Mouse (Mus musculus) hindbrain, embryonic 11.5 days (tissue): Measurements from ENCODE around the gene Pef1. TPM values are rescaled to one million over a fixed set of nuclear protein-coding genes. Genes with fewer than 3 reads are reported as not detected.

Experiments used
- ATAC-seq: fragments of 200-750 bp; cut with Nextera tagmentation; 2 replicates; pipeline ENCODE4 v1.8.0; 2017; ENCODE audit warnings: mild to moderate bottlenecking, moderate TSS enrichment, moderate library complexity; ENCODE audit not compliant: low FRiP score
- DNase-seq: peaks from one replicate; pipeline ENCODE4 v3.0.0-alpha.2; 2015; ENCODE audit warnings: low spot score
- H3K27ac ChIP-seq: fragments of 300-500 bp; sonication (generic); 2 replicates; pipeline ENCODE4 v1.5.1; 2014; ENCODE audit warnings: mild to moderate bottlenecking, low read depth, low read length
- H3K27me3 ChIP-seq: fragments of 300-500 bp; sonication (generic); 2 replicates; pipeline ENCODE4 v1.6.1; 2014; ENCODE audit warnings: mild to moderate bottlenecking, low read length, moderate library complexity, mixed read lengths; ENCODE audit not compliant: control insufficient read depth, insufficient read depth
- H3K36me3 ChIP-seq: fragments of 300-500 bp; sonication (generic); 2 replicates; pipeline ENCODE4 v1.6.1; 2014; ENCODE audit warnings: mild to moderate bottlenecking, low read length, moderate library complexity, mixed read lengths; ENCODE audit not compliant: control insufficient read depth, insufficient read depth
- H3K4me1 ChIP-seq: fragments of 300-500 bp; sonication (generic); replicated peaks from 2 replicates; pipeline ENCODE4 v1.6.1; 2014; ENCODE audit warnings: low read length, mixed read lengths; ENCODE audit not compliant: control insufficient read depth, insufficient read depth
- H3K4me2 ChIP-seq: fragments of 300-500 bp; sonication (generic); replicated peaks from 2 replicates; pipeline ENCODE4 v1.6.1; 2014; ENCODE audit warnings: mild to moderate bottlenecking, low read depth, low read length
- H3K4me3 ChIP-seq: fragments of 300-500 bp; sonication (generic); 2 replicates; pipeline ENCODE4 v1.5.1; 2014; ENCODE audit warnings: low read depth, low read length
- H3K9ac ChIP-seq: fragments of 300-500 bp; sonication (generic); 2 replicates; pipeline ENCODE4 v1.6.1; 2014; ENCODE audit warnings: low read depth, low read length
- H3K9me3 ChIP-seq: fragments of 300-500 bp; sonication (generic); 2 replicates; pipeline ENCODE4 v1.6.1; 2016; ENCODE audit warnings: low read length; ENCODE audit not compliant: control insufficient read depth
- WGBS: fragments of 180-500 bp; shearing (Covaris S2); extraction: QIAGEN DNeasy Blood & Tissue Kit; methylation state at CpG from one replicate; pipeline ENCODE4 v1.1.7; 2014; 5-methylcytosine and 5-hydroxymethylcytosine counted together
- polyA plus RNA-seq: library from polyadenylated mRNA; unstranded; fragments of >200 nt; fragmentation: Nextera tagmentation; extraction: Ambion mirVana; gene quantifications from 2 replicates; pipeline ENCODE4 v1.2.1, GENCODE M21; 2014

The Pef1 gene
- 71.4 and 72.4 TPM in 2 replicates for polyA plus RNA-seq

DNA sequence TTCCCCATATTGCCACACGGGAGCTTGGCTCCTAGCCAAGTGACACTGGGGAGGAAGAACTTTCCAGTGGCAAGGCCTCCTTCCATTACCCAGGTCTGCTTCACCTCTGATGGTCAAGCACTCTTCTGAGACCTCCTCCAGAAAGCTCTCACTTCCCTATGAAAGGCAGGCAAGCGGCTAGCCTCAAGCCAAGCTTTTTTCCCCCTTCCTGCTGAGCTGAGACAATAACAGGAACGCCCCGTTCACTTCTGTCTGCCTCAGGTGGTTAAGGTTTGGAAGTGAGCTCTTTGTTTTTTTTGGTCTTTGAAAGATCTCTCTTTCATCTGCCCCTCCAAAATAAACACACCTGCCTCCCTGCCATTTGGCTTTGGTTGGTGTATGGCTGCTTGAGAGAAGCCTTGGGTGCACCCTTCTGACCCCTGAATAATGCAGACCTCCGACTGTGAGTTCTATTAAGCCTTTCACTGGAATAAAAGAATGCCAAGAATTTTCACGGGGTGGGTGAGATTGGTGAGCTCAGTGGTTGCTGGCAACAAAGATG, at the start of gene Pef1:
Pef1 (plus strand) TSS at position 448 of the 541 bp plus-strand sequence.
- Histone ChIP-seq H3K27me3 (no peaks in the 10 kb centered on the region), H3K4me2 (no peak within 1 kb of the TSS), H3K9ac (no peak within 1 kb of the TSS), H3K36me3 (no peaks in the 10 kb centered on the region), H3K9me3 (no peaks in the 10 kb centered on the region), H3K4me1 (0 out of 2 replicates have a peak, but pooled peaks cover 3% of the 10 kb centered on the region), H3K4me3 (no peak within 1 kb of the TSS), H3K27ac (peak within 1 kb of the TSS; percentile 30; the same call in 1 of the 2 replicates)
- ATAC-seq (no peak), DNase-seq (no peak)
- 3% methylated on average over 6 of the region's 6 CpGs for WGBS

- H3K27ac ChIP-seq, result no peak overlapping the region
- no peak overlapping the region for H3K4me3 ChIP-seq
- no peaks in the 10 kb centered on the region for H3K9me3 ChIP-seq
- no peaks in the 10 kb centered on the region for H3K36me3 ChIP-seq
- no peak for ATAC-seq
- peaks cover 4% of the 10 kb centered on the region; the same call in 1 of the 2 replicates for H3K4me1 ChIP-seq
- no peak overlapping the region for H3K4me2 ChIP-seq
- no peaks in the 10 kb centered on the region for H3K27me3 ChIP-seq
- 90% methylated on average over 9 of the region's 9 CpGs for WGBS
- no peak for DNase-seq
- no peak overlapping the region for H3K9ac ChIP-seq
Observed at GRCm38 (mm10) chr4:130053111-130053510, 49.2 kb upstream of the Pef1 start.

GRCm38 (mm10) chr4:130054727-130055126, 47.6 kb upstream of the Pef1 start:
- Histone ChIP-seq H3K9ac (no peak overlapping the region), H3K4me2 (no peak overlapping the region), H3K4me1 (0 out of 2 replicates have a peak, but pooled peaks cover 3% of the 10 kb centered on the region), H3K27me3 (no peaks in the 10 kb centered on the region), H3K27ac (no peak overlapping the region), H3K36me3 (no peaks in the 10 kb centered on the region), H3K4me3 (no peak overlapping the region), H3K9me3 (no peaks in the 10 kb centered on the region)
- no peak for ATAC-seq
- DNase-seq, result no peak
- 57% methylated on average over 1 of the region's 1 CpGs for WGBS

DNA sequence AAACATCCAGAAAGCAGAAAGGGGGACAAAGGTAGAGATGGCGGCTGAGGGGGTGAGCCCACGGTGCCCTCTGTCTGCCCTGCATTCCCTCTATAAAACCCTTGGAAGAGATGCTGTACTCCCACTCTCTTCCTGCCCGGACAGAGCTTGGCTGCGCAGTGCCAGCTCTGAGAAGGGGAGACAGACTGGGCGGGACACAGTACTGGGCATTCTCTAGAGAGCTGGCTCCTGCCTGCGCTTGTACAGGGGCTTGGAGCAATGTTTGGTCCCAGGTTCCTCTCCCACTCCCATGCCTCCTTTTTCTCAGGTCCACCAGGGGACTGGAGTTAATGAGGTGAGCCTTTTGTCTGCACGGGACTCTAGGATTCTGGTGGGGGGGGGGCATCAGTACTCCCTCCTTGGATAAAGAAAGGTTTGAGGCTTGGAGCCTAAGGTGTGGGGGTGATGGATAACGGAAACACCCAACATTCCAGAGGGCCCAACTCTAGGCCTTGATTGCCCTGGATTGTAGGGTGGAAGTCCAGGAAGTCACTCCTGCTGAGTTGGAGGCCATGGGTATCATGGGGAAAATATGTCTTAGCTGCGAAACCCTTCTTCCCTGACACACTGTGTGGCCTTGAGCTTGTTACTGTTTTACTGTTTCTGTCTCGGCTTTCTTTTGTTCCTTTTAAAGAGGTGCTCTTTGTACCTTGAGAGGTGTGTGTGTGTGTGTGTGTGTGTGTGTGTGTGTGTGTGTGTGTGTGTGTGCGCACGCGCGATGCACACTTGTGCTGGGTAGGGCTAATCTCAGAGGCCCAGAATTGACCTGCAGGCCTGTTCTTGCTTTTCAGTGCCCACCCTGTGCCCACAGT, 47.0 kb upstream of the Pef1 start:
- 81% methylated on average over 14 of the region's 14 CpGs for WGBS
- no peak for DNase-seq
- no peak overlapping the region for H3K9ac ChIP-seq
- ATAC-seq, result no peak
- no peak overlapping the region for H3K27ac ChIP-seq
- no peaks in the 10 kb centered on the region for H3K9me3 ChIP-seq
- H3K4me2 ChIP-seq, result no peak overlapping the region
- H3K27me3 ChIP-seq, result no peaks in the 10 kb centered on the region
- 0 out of 2 replicates have a peak, but pooled peaks cover 3% of the 10 kb centered on the region for H3K4me1 ChIP-seq
- H3K36me3 ChIP-seq, result no peaks in the 10 kb centered on the region
- no peak overlapping the region for H3K4me3 ChIP-seq

DNA sequence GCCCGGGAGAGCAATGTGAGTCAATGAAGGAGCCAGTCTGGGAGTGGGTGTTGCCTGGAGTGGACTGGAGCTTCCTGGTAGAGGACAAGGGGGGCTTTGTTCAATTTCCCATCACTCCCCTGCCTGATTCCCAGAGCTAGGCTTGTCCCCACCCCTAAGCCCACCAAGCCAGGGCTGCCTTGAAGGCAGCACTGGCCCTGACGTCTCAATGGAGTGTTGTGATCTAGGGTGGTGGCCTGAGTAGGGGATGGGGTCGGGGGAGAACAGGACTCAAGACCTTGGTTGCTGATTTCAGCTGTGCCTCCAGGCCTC, 46.4 kb upstream of the Pef1 start:
- Histone ChIP-seq H3K4me2 (no peak overlapping the region), H3K4me3 (no peak overlapping the region), H3K9me3 (no peaks in the 10 kb centered on the region), H3K9ac (no peak overlapping the region), H3K27me3 (no peaks in the 10 kb centered on the region), H3K27ac (no peak overlapping the region), H3K36me3 (no peaks in the 10 kb centered on the region), H3K4me1 (0 out of 2 replicates have a peak, but pooled peaks cover 3% of the 10 kb centered on the region)
- WGBS, result 65% methylated on average over 3 of the region's 3 CpGs
- no peak for DNase-seq
- no peak for ATAC-seq

GRCm38 (mm10) chr4:130056471-130056870, 45.9 kb upstream of the Pef1 start:
- 51% methylated on average over 3 of the region's 3 CpGs for WGBS
- no peak overlapping the region for H3K4me3 ChIP-seq
- H3K27me3 ChIP-seq, result no peaks in the 10 kb centered on the region
- 0 out of 2 replicates have a peak, but pooled peaks cover 3% of the 10 kb centered on the region for H3K4me1 ChIP-seq
- no peak overlapping the region for H3K27ac ChIP-seq
- DNase-seq, result no peak
- no peaks in the 10 kb centered on the region for H3K9me3 ChIP-seq
- ATAC-seq, result no peak
- no peaks in the 10 kb centered on the region for H3K36me3 ChIP-seq
- H3K9ac ChIP-seq, result no peak overlapping the region
- H3K4me2 ChIP-seq, result no peak overlapping the region

GRCm38 (mm10) chr4:130060937-130061336, 41.4 kb upstream of the Pef1 start:
- no peak for DNase-seq

DNA sequence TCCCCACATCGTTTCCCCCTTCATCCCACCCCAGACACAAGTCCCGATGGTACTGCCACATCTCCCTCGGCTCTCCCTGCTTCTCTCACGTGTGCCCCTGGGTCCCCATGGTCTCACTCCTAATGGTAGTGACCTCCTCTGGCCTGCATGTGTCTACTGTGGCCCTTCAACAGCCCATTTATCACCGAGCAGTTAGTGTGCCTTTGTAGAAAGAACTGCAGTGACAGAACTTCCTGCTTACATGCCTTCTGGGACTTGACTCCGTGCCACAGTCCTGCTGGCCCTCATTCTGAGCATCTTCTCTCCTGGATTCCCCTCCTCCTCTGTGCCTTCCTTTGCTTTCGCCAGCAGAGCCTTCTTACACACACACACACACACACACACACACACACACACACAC, 39.2 kb upstream of the Pef1 start:
- Histone ChIP-seq H3K27me3 (no peaks in the 10 kb centered on the region), H3K4me3 (no peak overlapping the region), H3K4me2 (no peak overlapping the region), H3K9me3 (no peaks in the 10 kb centered on the region), H3K9ac (no peak overlapping the region), H3K4me1 (no peaks in the 10 kb centered on the region), H3K27ac (no peak overlapping the region), H3K36me3 (no peaks in the 10 kb centered on the region)
- 63% methylated on average over 7 of the region's 7 CpGs for WGBS
- ATAC-seq (no peak), DNase-seq (no peak)

More at GRCm38 (mm10) chr4:130060937-130061336, 41.4 kb upstream of the Pef1 start:
- no peak for ATAC-seq
- H3K27me3 ChIP-seq, result no peaks in the 10 kb centered on the region
- H3K4me1 ChIP-seq, result 0 out of 2 replicates have a peak, but pooled peaks cover 3% of the 10 kb centered on the region
- H3K4me2 ChIP-seq, result no peak overlapping the region
- H3K36me3 ChIP-seq, result no peaks in the 10 kb centered on the region
- no peak overlapping the region for H3K9ac ChIP-seq
- no peak overlapping the region for H3K4me3 ChIP-seq
- no peaks in the 10 kb centered on the region for H3K9me3 ChIP-seq
- H3K27ac ChIP-seq, result no peak overlapping the region

GRCm38 (mm10) chr4:130066816-130067215, 35.5 kb upstream of the Pef1 start:
- H3K4me1 ChIP-seq, result no peaks in the 10 kb centered on the region
- ATAC-seq (no peak), DNase-seq (peak; percentile 50)
- H3K4me3 ChIP-seq, result no peak overlapping the region
- H3K9ac ChIP-seq, result no peak overlapping the region
- no peaks in the 10 kb centered on the region for H3K9me3 ChIP-seq
- H3K4me2 ChIP-seq, result no peak overlapping the region
- WGBS, result 15% methylated on average over 8 of the region's 8 CpGs
- H3K36me3 ChIP-seq, result no peaks in the 10 kb centered on the region
- no peaks in the 10 kb centered on the region for H3K27me3 ChIP-seq
- no peak overlapping the region for H3K27ac ChIP-seq
